Mouse (Mus musculus) midbrain, embryonic 12.5 days (tissue): ENCODE data around the gene Cd8b1. TPM values are rescaled to one million over a fixed set of nuclear protein-coding genes. Genes with fewer than 3 reads are reported as not detected.

ENCODE experiments used
- ATAC-seq: fragments of 200-750 bp; cut with Nextera tagmentation; 2 replicates; pipeline ENCODE4 v1.8.0; 2017; ENCODE audit warnings: low read depth, moderate TSS enrichment, moderate library complexity; ENCODE audit not compliant: low FRiP score
- H3K27ac ChIP-seq: fragments of 300-500 bp; sonication (generic); replicated peaks from 2 replicates; pipeline ENCODE4 v1.5.1; 2016; ENCODE audit warnings: mild to moderate bottlenecking
- H3K27me3 ChIP-seq: fragments of 300-500 bp; sonication (generic); 2 replicates; pipeline ENCODE4 v1.6.1; 2016; ENCODE audit warnings: mild to moderate bottlenecking
- H3K36me3 ChIP-seq: fragments of 300-500 bp; sonication (generic); 2 replicates; pipeline ENCODE4 v1.6.1; 2016
- H3K4me1 ChIP-seq: fragments of 300-500 bp; sonication (generic); 2 replicates; pipeline ENCODE4 v1.6.1; 2016
- H3K4me2 ChIP-seq: fragments of 300-500 bp; sonication (generic); replicated peaks from 2 replicates; pipeline ENCODE4 v1.6.1; 2016; ENCODE audit warnings: mild to moderate bottlenecking, moderate library complexity
- H3K4me3 ChIP-seq: fragments of 300-500 bp; sonication (generic); 2 replicates; pipeline ENCODE4 v1.5.1; 2016; ENCODE audit warnings: mild to moderate bottlenecking
- H3K9ac ChIP-seq: fragments of 300-500 bp; sonication (generic); replicated peaks from 2 replicates; pipeline ENCODE4 v1.6.1; 2016; ENCODE audit warnings: mild to moderate bottlenecking, moderate library complexity
- H3K9me3 ChIP-seq: fragments of 300-500 bp; sonication (generic); 2 replicates; pipeline ENCODE4 v1.6.1; 2016; ENCODE audit warnings: mild to moderate bottlenecking
- WGBS: fragments of 180-500 bp; shearing (Covaris S2); methylation state at CpG from one replicate; pipeline ENCODE4 v1.1.7; 2016; 5-methylcytosine and 5-hydroxymethylcytosine counted together
- polyA plus RNA-seq: library from polyadenylated mRNA; unstranded; fragments of >200 nt; fragmentation: Nextera tagmentation; extraction: Ambion mirVana; gene quantifications from 2 replicates; pipeline ENCODE4 v1.2.1, GENCODE M21; 2016

Gene Cd8b1
- polyA plus RNA-seq, 1 experiment from 2014 or later: not detected

- Histone ChIP-seq H3K9ac (no peak overlapping the region), H3K27me3 (no peaks in the 10 kb centered on the region), H3K4me3 (no peak overlapping the region), H3K36me3 (no peaks in the 10 kb centered on the region), H3K27ac (no peak overlapping the region), H3K9me3 (no peaks in the 10 kb centered on the region; the same call in 1 of the 2 replicates), H3K4me2 (no peak overlapping the region), H3K4me1 (no peaks in the 10 kb centered on the region)
- 86% methylated on average over 10 of the region's 10 CpGs for WGBS
- ATAC-seq: no peak
Observed at GRCm38 (mm10) chr6:71352866-71353427, 30.4 kb downstream of the Cd8b1 start.

GRCm38 (mm10) chr6:71353722-71354121, 31.1 kb downstream of the Cd8b1 start:
- no peak for ATAC-seq
- Histone ChIP-seq H3K4me1 (no peaks in the 10 kb centered on the region), H3K36me3 (no peaks in the 10 kb centered on the region), H3K4me3 (no peak overlapping the region), H3K4me2 (no peak overlapping the region), H3K27ac (no peak overlapping the region), H3K27me3 (no peaks in the 10 kb centered on the region), H3K9ac (no peak overlapping the region), H3K9me3 (no peaks in the 10 kb centered on the region)
- 85% methylated on average over 2 of the region's 2 CpGs for WGBS

GRCm38 (mm10) chr6:71357493-71357892, 34.9 kb downstream of the Cd8b1 start:
- H3K4me3 ChIP-seq: no peak overlapping the region
- WGBS: 89% methylated on average over 7 of the region's 7 CpGs
- no peaks in the 10 kb centered on the region for H3K4me1 ChIP-seq
- ATAC-seq: no peak
- no peaks in the 10 kb centered on the region for H3K36me3 ChIP-seq
- no peak overlapping the region for H3K9ac ChIP-seq
- H3K27ac ChIP-seq: no peak overlapping the region
- H3K4me2 ChIP-seq: no peak overlapping the region
- H3K9me3 ChIP-seq: no peaks in the 10 kb centered on the region
- H3K27me3 ChIP-seq: no peaks in the 10 kb centered on the region

DNA sequence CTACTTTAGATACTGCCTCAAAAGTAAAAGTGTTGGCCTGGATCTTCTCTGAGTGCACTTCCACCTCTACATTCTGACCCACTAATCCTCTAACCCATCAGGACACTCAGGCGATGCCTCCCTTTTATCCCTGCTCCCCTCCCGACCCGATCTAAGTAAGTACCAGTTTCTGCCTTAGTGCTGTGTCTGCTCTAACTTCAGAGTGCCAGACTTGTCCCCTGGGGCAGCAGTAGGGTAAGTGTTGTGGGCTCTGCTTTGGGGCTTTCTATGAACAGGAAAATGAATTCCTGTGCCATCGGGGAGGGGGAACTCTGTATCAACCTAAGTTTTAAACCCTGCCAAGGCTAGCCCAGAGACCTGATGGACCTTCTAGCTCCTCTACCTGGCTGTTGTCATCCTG, 37.6 kb downstream of the Cd8b1 start:
- Histone ChIP-seq H3K4me2 (no peak overlapping the region), H3K36me3 (no peaks in the 10 kb centered on the region), H3K4me3 (no peak overlapping the region), H3K27ac (no peak overlapping the region), H3K9me3 (no peaks in the 10 kb centered on the region), H3K9ac (no peak overlapping the region), H3K4me1 (no peaks in the 10 kb centered on the region), H3K27me3 (no peaks in the 10 kb centered on the region)
- no peak for ATAC-seq
- 62% methylated on average over 4 of the region's 4 CpGs for WGBS

- Histone ChIP-seq H3K4me1 (no peaks in the 10 kb centered on the region), H3K9me3 (no peaks in the 10 kb centered on the region), H3K4me3 (no peak overlapping the region), H3K36me3 (no peaks in the 10 kb centered on the region), H3K9ac (no peak overlapping the region), H3K27ac (no peak overlapping the region), H3K4me2 (no peak overlapping the region), H3K27me3 (no peaks in the 10 kb centered on the region)
- WGBS: 67% methylated on average over 5 of the region's 5 CpGs
- no peak for ATAC-seq
Observed at GRCm38 (mm10) chr6:71360751-71361150, 38.2 kb downstream of the Cd8b1 start.

DNA sequence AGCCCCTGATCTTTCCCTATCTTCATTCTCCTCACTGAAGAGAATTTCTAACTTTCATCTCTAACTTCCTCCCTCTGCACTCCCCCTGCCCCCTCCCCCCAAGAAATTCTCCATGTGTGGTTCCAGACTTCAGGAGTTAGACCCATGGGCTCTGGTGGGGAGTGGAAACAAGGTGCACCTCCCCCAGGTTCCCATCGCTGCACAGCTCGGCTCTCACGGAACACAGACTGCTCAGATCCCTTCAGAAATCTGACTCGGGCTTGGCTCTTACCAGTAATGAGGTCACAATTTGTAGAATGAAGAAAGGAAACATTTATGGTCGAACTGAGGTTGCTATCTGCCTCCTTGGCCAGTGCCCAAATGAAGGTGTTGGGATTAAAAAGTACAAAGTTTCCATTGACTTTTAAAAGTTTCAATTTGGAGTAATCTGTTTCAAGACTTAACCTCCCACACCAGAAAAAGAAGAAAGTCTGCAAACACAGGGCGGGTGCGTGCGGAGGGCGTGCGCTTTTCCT, 38.6 kb downstream of the Cd8b1 start:
- H3K36me3 ChIP-seq: no peaks in the 10 kb centered on the region
- H3K4me1 ChIP-seq: no peaks in the 10 kb centered on the region
- WGBS: 89% methylated on average over 10 of the region's 10 CpGs
- H3K4me3 ChIP-seq: no peak overlapping the region
- ATAC-seq: no peak
- no peak overlapping the region for H3K27ac ChIP-seq
- no peaks in the 10 kb centered on the region for H3K9me3 ChIP-seq
- H3K9ac ChIP-seq: no peak overlapping the region
- H3K27me3 ChIP-seq: no peaks in the 10 kb centered on the region
- no peak overlapping the region for H3K4me2 ChIP-seq

DNA sequence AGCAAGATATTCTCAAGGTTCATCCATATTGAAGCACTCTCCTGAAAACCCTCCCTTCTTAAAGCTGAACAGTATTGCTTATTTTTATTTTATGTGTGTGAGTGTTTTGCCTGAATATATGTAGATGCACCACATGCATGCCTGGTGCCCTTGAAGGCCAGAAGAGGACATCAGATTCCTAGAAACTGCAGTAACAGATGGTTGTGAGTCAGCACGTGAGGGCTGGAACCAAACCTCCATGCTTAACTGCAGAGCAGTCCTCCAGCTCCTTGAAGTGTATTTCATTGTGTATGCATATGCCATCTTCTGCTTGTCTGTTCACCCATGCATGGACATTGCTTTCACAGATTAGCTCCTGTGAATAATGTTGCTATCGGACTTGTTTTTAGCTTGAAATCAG, 41.4 kb downstream of the Cd8b1 start:
- Histone ChIP-seq H3K9ac (no peak overlapping the region), H3K9me3 (no peaks in the 10 kb centered on the region), H3K4me3 (no peak overlapping the region), H3K27me3 (no peaks in the 10 kb centered on the region), H3K27ac (no peak overlapping the region), H3K4me1 (no peaks in the 10 kb centered on the region), H3K36me3 (no peaks in the 10 kb centered on the region), H3K4me2 (no peak overlapping the region)
- no peak for ATAC-seq
- 67% methylated on average over 2 of the region's 2 CpGs for WGBS

DNA sequence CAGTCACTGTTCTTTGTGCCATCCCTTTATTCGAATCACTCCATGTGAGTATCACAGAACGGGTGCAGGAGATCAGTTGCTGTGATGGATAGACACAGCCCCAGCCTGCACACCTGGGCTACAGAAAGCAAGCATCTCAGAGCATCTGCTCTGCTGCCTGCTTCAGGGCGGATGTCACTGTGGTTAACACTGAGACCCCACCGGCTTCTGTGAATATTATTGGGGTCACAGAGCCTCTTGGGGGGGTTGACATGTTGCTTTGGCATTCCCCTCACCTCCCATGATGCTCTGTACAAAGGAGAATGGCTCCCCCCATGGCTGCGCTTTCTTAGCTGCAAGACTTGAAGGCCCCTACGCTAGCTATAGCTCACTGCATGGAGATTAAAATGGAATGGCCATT, 46.8 kb downstream of the Cd8b1 start:
- no peaks in the 10 kb centered on the region for H3K36me3 ChIP-seq
- H3K4me1 ChIP-seq: no peaks in the 10 kb centered on the region

GRCm38 (mm10) chr6:71371085-71371605, 48.6 kb downstream of the Cd8b1 start:
- 91% methylated on average over 5 of the region's 5 CpGs for WGBS
- no peak overlapping the region for H3K4me2 ChIP-seq
- H3K9ac ChIP-seq: no peak overlapping the region
- no peak for ATAC-seq
- H3K27ac ChIP-seq: no peak overlapping the region
- no peak overlapping the region for H3K4me3 ChIP-seq
- H3K36me3 ChIP-seq: no peaks in the 10 kb centered on the region
- no peaks in the 10 kb centered on the region for H3K27me3 ChIP-seq
- H3K4me1 ChIP-seq: no peaks in the 10 kb centered on the region
- no peaks in the 10 kb centered on the region for H3K9me3 ChIP-seq

More for the DNA sequence above, 46.8 kb downstream of the Cd8b1 start:
- Histone ChIP-seq H3K4me3 (no peak overlapping the region), H3K9ac (no peak overlapping the region), H3K4me2 (no peak overlapping the region), H3K27me3 (no peaks in the 10 kb centered on the region), H3K9me3 (no peaks in the 10 kb centered on the region), H3K27ac (no peak overlapping the region)
- WGBS: 91% methylated on average over 6 of the region's 6 CpGs
- no peak for ATAC-seq

GRCm38 (mm10) chr6:71372041-71372720, 49.6 kb downstream of the Cd8b1 start:
- no peaks in the 10 kb centered on the region for H3K27me3 ChIP-seq
- no peaks in the 10 kb centered on the region for H3K36me3 ChIP-seq
- no peaks in the 10 kb centered on the region for H3K9me3 ChIP-seq
- no peak for ATAC-seq
- no peak overlapping the region for H3K27ac ChIP-seq
- no peak overlapping the region for H3K9ac ChIP-seq
- no peaks in the 10 kb centered on the region for H3K4me1 ChIP-seq
- no peak overlapping the region for H3K4me3 ChIP-seq
- no peak overlapping the region for H3K4me2 ChIP-seq
- 83% methylated on average over 5 of the region's 5 CpGs for WGBS

- no peak for ATAC-seq
- Histone ChIP-seq H3K9ac (no peak within 1 kb of the TSS), H3K4me2 (no peak within 1 kb of the TSS), H3K36me3 (no peaks in the 10 kb centered on the region), H3K27ac (no peak within 1 kb of the TSS), H3K27me3 (no peaks in the 10 kb centered on the region), H3K9me3 (no peaks in the 10 kb centered on the region), H3K4me3 (no peak within 1 kb of the TSS), H3K4me1 (no peaks in the 10 kb centered on the region)
- WGBS: 81% methylated on average over 14 of the region's 14 CpGs
Observed at GRCm38 (mm10) chr6:71373249-71373775, 50.7 kb downstream of the Cd8b1 start, which contains the start of gene Cd8a. Cd8a (plus strand) TSS chr6:71373427.

DNA sequence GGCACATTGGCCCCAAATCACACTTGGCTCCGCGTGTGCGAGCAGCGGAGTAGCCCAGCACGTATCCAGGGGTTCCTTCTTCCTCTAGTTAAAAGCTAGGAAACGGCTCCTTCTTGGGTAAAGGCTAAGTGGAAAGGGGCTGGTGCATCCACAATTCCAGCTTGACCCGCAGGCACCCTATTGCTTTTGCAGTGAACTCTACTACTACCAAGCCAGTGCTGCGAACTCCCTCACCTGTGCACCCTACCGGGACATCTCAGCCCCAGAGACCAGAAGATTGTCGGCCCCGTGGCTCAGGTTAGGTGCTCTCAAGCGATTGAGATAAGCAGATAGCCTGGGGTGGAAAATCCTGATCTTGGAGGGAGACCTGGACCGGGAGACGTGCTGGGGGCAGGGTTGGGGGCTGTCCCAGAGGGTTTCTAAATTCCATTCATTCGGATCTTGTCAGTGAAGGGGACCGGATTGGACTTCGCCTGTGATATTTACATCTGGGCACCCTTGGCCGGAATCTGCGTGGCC, 51.8 kb downstream of the Cd8b1 start:
- H3K36me3 ChIP-seq: no peaks in the 10 kb centered on the region
- no peak overlapping the region for H3K4me2 ChIP-seq
- no peaks in the 10 kb centered on the region for H3K9me3 ChIP-seq
- H3K27me3 ChIP-seq: no peaks in the 10 kb centered on the region
- no peak overlapping the region for H3K27ac ChIP-seq
- ATAC-seq: no peak
- H3K4me1 ChIP-seq: no peaks in the 10 kb centered on the region
- H3K9ac ChIP-seq: no peak overlapping the region
- WGBS: 89% methylated on average over 19 of the region's 19 CpGs
- H3K4me3 ChIP-seq: no peak overlapping the region
